Mouse (Mus musculus) C2C12 (cell line): ENCODE results near the gene Prom2. TPM values are rescaled to one million over a fixed set of nuclear protein-coding genes. Genes with fewer than 3 reads are reported as not detected.

Experiments
- H3K27me3 ChIP-seq: one replicate; pipeline ENCODE4 v1.6.1; 2011; ENCODE audit not compliant: control insufficient read depth, insufficient read depth, insufficient read length
- H3K36me3 ChIP-seq: one replicate; pipeline ENCODE4 v1.6.1; 2011; ENCODE audit not compliant: control insufficient read depth, insufficient read depth
- H3K4me3 ChIP-seq: one replicate; pipeline ENCODE4 v1.5.1; 2011; ENCODE audit warnings: mild to moderate bottlenecking, control low read depth; ENCODE audit not compliant: poor library complexity, insufficient read depth, severe bottlenecking
- H3K79me2 ChIP-seq: one replicate; pipeline ENCODE4 v1.6.1; 2011; ENCODE audit not compliant: control insufficient read depth, insufficient read depth
- H3K79me3 ChIP-seq: one replicate; pipeline ENCODE4 v1.6.1; 2011; ENCODE audit warnings: low read depth, control low read depth
- H3ac ChIP-seq: one replicate; pipeline ENCODE3; 2011; ENCODE audit warnings: low read depth; ENCODE audit not compliant: control insufficient read depth, insufficient read length
- CEBPB ChIP-seq: IDR thresholded peaks from one replicate; pipeline ENCODE4 v1.6.1; 2011; ENCODE audit warnings: low read depth, mild to moderate bottlenecking, control low read depth, moderate library complexity
- CTCF ChIP-seq: IDR thresholded peaks from one replicate; pipeline ENCODE4 v1.5.1; 2011; ENCODE audit not compliant: control insufficient read depth, insufficient read depth, insufficient read length
- FOSL1 ChIP-seq: IDR thresholded peaks from one replicate; pipeline ENCODE4 v1.8.0; 2011; ENCODE audit warnings: mild to moderate bottlenecking, low read length; ENCODE audit not compliant: poor library complexity, insufficient read depth, severe bottlenecking
- MAX ChIP-seq: IDR thresholded peaks from one replicate; pipeline ENCODE4 v1.6.1; 2011; ENCODE audit warnings: mild to moderate bottlenecking, control low read depth
- MYOD1 ChIP-seq: IDR thresholded peaks from one replicate; pipeline ENCODE4 v1.6.1; 2011; ENCODE audit warnings: low read depth; ENCODE audit not compliant: control insufficient read depth, insufficient read length
- MYOG ChIP-seq: IDR thresholded peaks from one replicate; pipeline ENCODE4 v1.6.1; 2011; ENCODE audit not compliant: control insufficient read depth, insufficient read length; ENCODE audit errors: extremely low read depth
- USF1 ChIP-seq: IDR thresholded peaks from one replicate; pipeline ENCODE4 v1.6.1; 2011; ENCODE audit warnings: low read depth, mild to moderate bottlenecking, control low read depth, moderate library complexity
- polyA plus RNA-seq: library from polyadenylated mRNA; unstranded; fragments of >200 nt; fragmentation: generic; extraction: Trizol; gene quantifications from one replicate; pipeline ENCODE4 v1.2.1, GENCODE M21; 2012; ENCODE audit warnings: missing spikeins

The Prom2 gene
- polyA plus RNA-seq, 1 experiment, result not detected

- no peak overlapping the region for H3K4me3 ChIP-seq
- H3ac ChIP-seq, result no peak overlapping the region
- TF ChIP-seq MYOD1, result no peak
- no peak for TF ChIP-seq MAX
- TF ChIP-seq FOSL1, result no peak
- TF ChIP-seq USF1, result no peak
- TF ChIP-seq CEBPB, result no peak
- no peak for TF ChIP-seq MYOG
- no peak for TF ChIP-seq CTCF
- no peaks in the 10 kb centered on the region for H3K36me3 ChIP-seq
- H3K79me3 ChIP-seq, result no peaks in the 10 kb centered on the region
- H3K79me2 ChIP-seq, result no peaks in the 10 kb centered on the region
- peaks cover 68% of the 10 kb centered on the region for H3K27me3 ChIP-seq
Observed at GRCm38 (mm10) chr2:127513244-127513643, 28.0 kb downstream of the Prom2 start.

GRCm38 (mm10) chr2:127511426-127511825, 29.8 kb downstream of the Prom2 start:
- H3K4me3 ChIP-seq, result no peak overlapping the region
- no peaks in the 10 kb centered on the region for H3K79me2 ChIP-seq
- H3K36me3 ChIP-seq, result no peaks in the 10 kb centered on the region
- no peak overlapping the region for H3ac ChIP-seq
- H3K79me3 ChIP-seq, result no peaks in the 10 kb centered on the region
- peaks cover 57% of the 10 kb centered on the region for H3K27me3 ChIP-seq
- TF ChIP-seq MAX, result no peak
- TF ChIP-seq CEBPB, result no peak
- TF ChIP-seq MYOD1, result no peak
- TF ChIP-seq MYOG, result no peak
- no peak for TF ChIP-seq USF1
- TF ChIP-seq CTCF, result no peak

- Histone ChIP-seq H3K79me3 (no peaks in the 10 kb centered on the region), H3K36me3 (no peaks in the 10 kb centered on the region), H3ac (no peak overlapping the region), H3K79me2 (no peaks in the 10 kb centered on the region), H3K27me3 (peaks cover 68% of the 10 kb centered on the region), H3K4me3 (no peak overlapping the region)
- TF ChIP-seq MYOD1 (no peak), CTCF (no peak), MYOG (no peak), CEBPB (no peak), USF1 (no peak), FOSL1 (no peak), MAX (no peak)
Observed at GRCm38 (mm10) chr2:127507967-127508660, 33.2 kb downstream of the Prom2 start.

GRCm38 (mm10) chr2:127507077-127507774, 34.0 kb downstream of the Prom2 start:
- peak; percentile 60 for TF ChIP-seq CTCF
- no peak for TF ChIP-seq MYOD1
- no peaks in the 10 kb centered on the region for H3K79me2 ChIP-seq
- no peaks in the 10 kb centered on the region for H3K79me3 ChIP-seq
- no peak overlapping the region for H3K4me3 ChIP-seq
- H3ac ChIP-seq, result no peak overlapping the region
- H3K27me3 ChIP-seq, result peaks cover 70% of the 10 kb centered on the region
- no peaks in the 10 kb centered on the region for H3K36me3 ChIP-seq

GRCm38 (mm10) chr2:127506131-127506632, 35.1 kb downstream of the Prom2 start:
- Histone ChIP-seq H3K36me3 (no peaks in the 10 kb centered on the region), H3ac (no peak overlapping the region), H3K79me3 (no peaks in the 10 kb centered on the region), H3K79me2 (no peaks in the 10 kb centered on the region), H3K4me3 (no peak overlapping the region), H3K27me3 (peaks cover 65% of the 10 kb centered on the region)
- TF ChIP-seq USF1 (no peak), CTCF (no peak), MAX (no peak), CEBPB (no peak), MYOG (no peak), FOSL1 (no peak), MYOD1 (no peak)

- Histone ChIP-seq H3K4me3 (no peak overlapping the region), H3K79me2 (no peaks in the 10 kb centered on the region), H3K79me3 (no peaks in the 10 kb centered on the region), H3K27me3 (peaks cover 60% of the 10 kb centered on the region), H3ac (no peak overlapping the region), H3K36me3 (no peaks in the 10 kb centered on the region)
- TF ChIP-seq USF1 (no peak), MAX (no peak), MYOG (no peak), MYOD1 (no peak), FOSL1 (no peak), CEBPB (no peak), CTCF (no peak)
Observed at GRCm38 (mm10) chr2:127505196-127505595, 36.1 kb downstream of the Prom2 start.
